ENCODE assay signal across 8 mouse cellular contexts in genomic region chr3:49944783-49945182, GRCm38 (mm10).
DNase-seq lines count a peak whose midpoint lies in the region; ATAC-seq lines count a peak whose summit lies in the region.

No protein-coding gene starts in this region.

- no peaks in the 10 kb centered on the region for H3K27me3 ChIP-seq in heart, embryonic 11.5 days (ENCODE audit: control insufficient read depth, insufficient read depth, low read length)
- no peaks in the 10 kb centered on the region for H3K27me3 ChIP-seq in midbrain, embryonic 15.5 days (replicated peaks)

- no peaks in the 10 kb centered on the region for H3K9me3 ChIP-seq in heart, embryonic 11.5 days (replicated peaks; ENCODE audit: control insufficient read depth, low read length)
- H3K9me3 ChIP-seq in midbrain, embryonic 15.5 days, result no peaks in the 10 kb centered on the region

- no peaks in the 10 kb centered on the region for H3K4me1 ChIP-seq in heart, embryonic 11.5 days (ENCODE audit: control insufficient read depth, insufficient read depth, low read length)
- peaks cover 3% of the 10 kb centered on the region; the same call in 1 of the 2 replicates for H3K4me1 ChIP-seq in midbrain, embryonic 15.5 days

- no peak for ATAC-seq in heart, embryonic 11.5 days (replicated peaks; ENCODE audit: insufficient number of reproducible peaks, low FRiP score, low TSS enrichment)
- no peak for ATAC-seq in midbrain, embryonic 15.5 days (replicated peaks)

- no peak overlapping the region for H3K27ac ChIP-seq in heart, embryonic 11.5 days (ENCODE audit: low read depth, low read length)
- no peak overlapping the region for H3K27ac ChIP-seq in midbrain, embryonic 15.5 days

- peak; percentile 96 for DNase-seq in heart, adult 11 months
- peak; percentile 39 to 52 for DNase-seq in frontal cortex, adult 2 months (ENCODE audit: extremely low spot score in 1 of 2, low spot score in 1 of 2)
- DNase-seq in kidney, postnatal 14 days, result peak; percentile 56
- peak; percentile 76 for DNase-seq in lung, postnatal 36 days
- DNase-seq in cerebellum, adult 8-10 months, result no peak
- no peak for DNase-seq in ovary, adult 18-20 months (ENCODE audit: low spot score)

- 57% methylated on average over 5 of the region's 5 CpGs for WGBS in heart, embryonic 11.5 days (ENCODE audit: insufficient replicate concordance)
- 88% methylated on average over 5 of the region's 5 CpGs for WGBS in midbrain, embryonic 15.5 days

- H3K4me2 ChIP-seq in heart, embryonic 11.5 days, result no peak overlapping the region
- no peak overlapping the region for H3K4me2 ChIP-seq in midbrain, embryonic 15.5 days

- H3K36me3 ChIP-seq in heart, embryonic 11.5 days (ENCODE audit: control insufficient read depth, insufficient read depth, low read length), result no peaks in the 10 kb centered on the region
- no peaks in the 10 kb centered on the region for H3K36me3 ChIP-seq in midbrain, embryonic 15.5 days (replicated peaks)

- H3K4me3 ChIP-seq in heart, embryonic 11.5 days (ENCODE audit: low read depth, low read length), result no peak overlapping the region
- H3K4me3 ChIP-seq in midbrain, embryonic 15.5 days, result no peak overlapping the region

- H3K9ac ChIP-seq in heart, embryonic 11.5 days (ENCODE audit: low read depth, low read length), result no peak overlapping the region
- H3K9ac ChIP-seq in midbrain, embryonic 15.5 days, result no peak overlapping the region

Comparison
In these comparisons a context has a peak if more than half of its experiments do, and no peak if none do; other contexts are left out.
1. DNase-seq: peak in heart, adult 11 months (single experiment), frontal cortex, adult 2 months (2 of 2), kidney, postnatal 14 days (single experiment) and lung, postnatal 36 days (single experiment); none in cerebellum, adult 8-10 months (single experiment) and ovary, adult 18-20 months (single experiment).